Mouse (Mus musculus) erythroblast, adult 5-6 weeks (primary cell): ENCODE results near the gene Olfr1316. TPM values are rescaled to one million over a fixed set of nuclear protein-coding genes. Genes with fewer than 3 reads are reported as not detected.

ENCODE experiments used
- ATAC-seq: replicated peaks from 2 replicates; pipeline ENCODE4 v1.8.0; 2016; ENCODE audit warnings: moderate number of reproducible peaks, mild to moderate bottlenecking, moderate TSS enrichment, inconsistent platforms; ENCODE audit not compliant: poor library complexity, low FRiP score, severe bottlenecking
- total RNA-seq, 2 experiments: library from RNA; stranded (forward) in 1 of 2; stranded (reverse) in 1 of 2; fragments of 150-400 nt in 1 of 2; fragments of 200-764, 138-1000 nt in 1 of 2; gene quantifications; 2 replicates each; pipeline versions ENCODE4 v1.2.3 to v1.2.4; 2015 to 2017; ENCODE audit warnings: low replicate concordance in 2 of 2

Olfr1316 gene
- total RNA-seq (2015; ENCODE audit: low replicate concordance) (not detected in 2 replicates), total RNA-seq (2017; ENCODE audit: low replicate concordance) (not detected in 2 replicates)

DNA sequence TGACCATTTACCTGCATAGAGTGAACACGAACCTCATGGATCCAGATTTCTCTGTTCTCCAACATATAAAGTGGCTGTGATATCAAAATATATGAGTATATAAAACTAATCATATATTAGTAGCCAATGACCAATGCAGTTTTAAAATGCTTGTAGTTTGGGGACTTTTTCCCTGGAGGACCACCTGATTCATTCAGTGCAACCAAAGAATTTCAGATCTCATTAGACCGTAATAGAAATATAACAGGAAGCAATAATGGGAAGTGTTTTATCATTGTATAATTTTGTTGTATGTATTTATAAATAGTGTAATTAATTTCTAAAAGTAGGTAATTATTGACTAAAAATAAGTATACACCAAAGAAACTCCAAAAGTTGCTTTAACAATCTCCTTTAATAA, at the start of gene Olfr1316:
Olfr1316 (minus strand) TSS at position 101 of the 400 bp plus-strand sequence.
- ATAC-seq: no peak

DNA sequence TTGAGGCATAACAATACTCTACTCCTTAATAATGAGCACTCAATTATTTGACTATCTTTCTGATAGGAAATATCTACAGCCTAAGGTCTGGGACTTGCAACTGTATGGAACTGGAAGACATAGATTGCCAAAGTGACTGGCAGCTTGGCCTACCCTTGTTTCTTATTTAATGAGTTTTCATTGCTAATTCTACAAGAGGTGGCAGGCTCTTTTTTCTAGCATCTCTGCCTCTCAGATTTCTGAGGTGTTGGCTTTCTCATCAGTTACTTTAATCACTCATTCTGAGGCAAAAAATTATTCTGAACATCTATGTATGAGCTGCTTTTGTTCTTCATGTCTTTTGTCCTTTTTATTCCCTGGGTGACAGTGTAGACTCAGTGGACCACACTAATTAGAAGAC, 19.1 kb upstream of the Olfr1316 start, which contains the start of gene Olfr1318:
Olfr1318 (plus strand) TSS at position 301 of the 400 bp plus-strand sequence.
- no peak for ATAC-seq

DNA sequence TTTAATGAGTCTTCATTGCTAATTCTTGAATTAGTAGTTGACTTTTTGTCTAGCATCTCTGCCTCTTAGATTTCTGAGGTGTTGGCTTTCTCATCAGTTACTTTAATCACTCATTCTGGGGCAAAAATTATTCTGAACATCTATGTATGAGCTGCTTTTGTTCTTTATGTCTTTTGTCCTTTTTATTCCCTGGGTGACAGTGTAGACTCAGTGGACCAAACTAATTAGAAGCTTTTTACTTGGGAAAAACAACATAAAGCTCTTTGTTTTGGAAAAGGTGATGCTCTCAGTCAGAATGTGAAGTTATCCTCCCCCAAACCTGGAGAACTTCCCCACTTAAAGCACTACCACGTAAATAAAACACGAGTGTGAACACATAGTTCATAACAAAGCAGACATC, 5.3 kb upstream of the Olfr1316 start, which contains the start of gene Olfr1317:
Olfr1317 (plus strand) TSS at position 301 of the 400 bp plus-strand sequence.
- ATAC-seq: no peak

DNA sequence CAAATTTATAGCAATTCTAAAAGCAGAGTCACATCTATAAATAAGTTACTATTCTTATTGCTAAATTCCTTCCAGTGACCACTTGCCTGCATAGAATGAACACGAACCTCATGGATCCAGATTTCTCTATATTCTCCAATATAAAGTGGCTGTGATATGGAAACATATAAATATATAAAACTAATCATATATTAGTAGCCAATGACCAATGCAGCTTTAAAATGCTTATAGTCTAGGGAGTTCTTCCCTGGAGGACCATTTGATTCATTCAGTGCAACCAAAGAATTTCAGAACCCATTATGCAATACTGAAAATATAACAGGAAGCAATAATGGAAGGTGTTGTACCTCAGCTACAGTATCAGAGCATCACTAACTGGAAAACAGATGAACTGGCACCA, 19.4 kb downstream of the Olfr1316 start, which contains the start of gene Olfr1315-ps1:
Olfr1315-ps1 (minus strand) TSS at position 101 of the 400 bp plus-strand sequence.
- no peak for ATAC-seq

DNA sequence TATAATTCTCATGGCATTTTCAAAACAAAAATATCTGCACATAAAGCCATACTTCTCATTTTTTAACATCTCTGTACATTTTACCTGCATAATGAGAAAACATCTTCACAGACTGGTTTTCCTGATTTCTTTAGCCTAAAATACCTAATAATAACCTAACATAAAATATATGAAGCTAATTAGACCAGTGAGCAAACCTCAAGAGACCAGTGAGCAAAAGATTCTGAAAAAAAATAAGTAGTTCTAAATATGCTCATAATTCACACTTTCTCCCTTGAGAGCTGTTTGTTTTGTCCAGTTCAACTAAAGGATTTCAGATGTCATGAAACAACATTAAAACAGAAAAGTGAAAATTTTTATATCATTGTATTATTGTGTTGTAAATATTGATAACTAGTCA, 38.1 kb downstream of the Olfr1316 start, which contains the start of gene Olfr1314:
Olfr1314 (minus strand) TSS at position 101 of the 400 bp plus-strand sequence.
- no peak for ATAC-seq

DNA sequence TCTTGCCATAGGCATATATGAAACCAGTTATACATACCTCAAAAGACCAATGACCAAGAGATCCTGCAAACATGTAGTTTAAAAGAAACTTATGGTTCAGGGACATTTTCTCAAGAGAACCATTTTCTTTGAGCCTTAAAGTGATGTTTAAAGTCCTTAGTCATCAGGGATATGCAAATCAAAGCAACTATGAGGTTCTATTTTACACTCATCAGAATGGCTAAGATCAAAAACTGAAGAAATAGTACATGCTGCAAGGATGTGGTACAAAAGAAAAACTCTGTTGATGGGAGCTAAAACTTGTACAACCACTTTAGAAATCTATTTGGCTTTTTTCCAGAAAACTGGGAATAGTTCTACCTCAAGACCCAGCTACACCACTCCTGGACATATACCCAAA, 57.0 kb downstream of the Olfr1316 start, which contains the start of gene Olfr1313:
Olfr1313 (minus strand) TSS at position 101 of the 400 bp plus-strand sequence.
- ATAC-seq: no peak

Other genes with a start within 250 kb of the Olfr1316 start
- gene Olfr1306, start 218.7 kb downstream of the Olfr1316 start, total RNA-seq (2015; ENCODE audit: low replicate concordance): not detected in 2 replicates
- gene Olfr1306, start 218.7 kb downstream of the Olfr1316 start, total RNA-seq (2017; ENCODE audit: low replicate concordance): not detected in 2 replicates
- gene Olfr1307, start 185.5 kb downstream of the Olfr1316 start, total RNA-seq (2015; ENCODE audit: low replicate concordance): not detected in 2 replicates
- gene Olfr1307, start 185.5 kb downstream of the Olfr1316 start, total RNA-seq (2017; ENCODE audit: low replicate concordance): 0.14 TPM in 1 of 2 replicates, not detected in the other
- not detected in 2 replicates for gene Olfr1308, start 170.0 kb downstream of the Olfr1316 start, total RNA-seq (2015; ENCODE audit: low replicate concordance)
- not detected in 2 replicates for gene Olfr1308, start 170.0 kb downstream of the Olfr1316 start, total RNA-seq (2017; ENCODE audit: low replicate concordance)
- gene Olfr1309, start 144.7 kb downstream of the Olfr1316 start, total RNA-seq (2015; ENCODE audit: low replicate concordance): not detected in 2 replicates
- gene Olfr1309, start 144.7 kb downstream of the Olfr1316 start, total RNA-seq (2017; ENCODE audit: low replicate concordance): not detected in 2 replicates
- gene Olfr1310, start 122.3 kb downstream of the Olfr1316 start, total RNA-seq (2015; ENCODE audit: low replicate concordance): not detected in 2 replicates
- gene Olfr1310, start 122.3 kb downstream of the Olfr1316 start, total RNA-seq (2017; ENCODE audit: low replicate concordance): not detected in 2 replicates
- not detected in 2 replicates for gene Olfr1311, start 110.6 kb downstream of the Olfr1316 start, total RNA-seq (2015; ENCODE audit: low replicate concordance)
- gene Olfr1311, start 110.6 kb downstream of the Olfr1316 start, total RNA-seq (2017; ENCODE audit: low replicate concordance): not detected in 2 replicates
- gene Olfr1312, start 84.7 kb downstream of the Olfr1316 start, total RNA-seq (2015; ENCODE audit: low replicate concordance): not detected in 2 replicates
- gene Olfr1312, start 84.7 kb downstream of the Olfr1316 start, total RNA-seq (2017; ENCODE audit: low replicate concordance): not detected in 2 replicates
- gene Olfr1313, start 57.1 kb downstream of the Olfr1316 start, total RNA-seq (2015; ENCODE audit: low replicate concordance): not detected in 2 replicates
- gene Olfr1313, start 57.1 kb downstream of the Olfr1316 start, total RNA-seq (2017; ENCODE audit: low replicate concordance): not detected in 2 replicates
- not detected in 2 replicates for gene Olfr1314, start 38.2 kb downstream of the Olfr1316 start, total RNA-seq (2015; ENCODE audit: low replicate concordance)
- gene Olfr1314, start 38.2 kb downstream of the Olfr1316 start, total RNA-seq (2017; ENCODE audit: low replicate concordance): not detected in 2 replicates
- gene Olfr1315-ps1, start 19.5 kb downstream of the Olfr1316 start, total RNA-seq (2015; ENCODE audit: low replicate concordance): not detected in 2 replicates
- not detected in 2 replicates for gene Olfr1315-ps1, start 19.5 kb downstream of the Olfr1316 start, total RNA-seq (2017; ENCODE audit: low replicate concordance)
- gene Olfr1317, start 5.4 kb upstream of the Olfr1316 start, total RNA-seq (2015; ENCODE audit: low replicate concordance): not detected in 2 replicates
- not detected in 2 replicates for gene Olfr1317, start 5.4 kb upstream of the Olfr1316 start, total RNA-seq (2017; ENCODE audit: low replicate concordance)
- gene Olfr1318, start 19.2 kb upstream of the Olfr1316 start, total RNA-seq (2015; ENCODE audit: low replicate concordance): not detected in 2 replicates
- not detected in 2 replicates for gene Olfr1318, start 19.2 kb upstream of the Olfr1316 start, total RNA-seq (2017; ENCODE audit: low replicate concordance)
- gene Lpcat4, start 104.5 kb upstream of the Olfr1316 start, total RNA-seq (2015; ENCODE audit: low replicate concordance): 5.4 and 8.6 TPM in 2 replicates
- 2.6 and 5.4 TPM in 2 replicates for gene Lpcat4, start 104.5 kb upstream of the Olfr1316 start, total RNA-seq (2017; ENCODE audit: low replicate concordance)
- not detected in 2 replicates for gene Nutm1, start 124.3 kb upstream of the Olfr1316 start, total RNA-seq (2015; ENCODE audit: low replicate concordance)
- not detected in 2 replicates for gene Nutm1, start 124.3 kb upstream of the Olfr1316 start, total RNA-seq (2017; ENCODE audit: low replicate concordance)
- 23.6 and 25.4 TPM in 2 replicates for gene Nop10, start 126.9 kb upstream of the Olfr1316 start, total RNA-seq (2015; ENCODE audit: low replicate concordance)
- 28.3 and 33.6 TPM in 2 replicates for gene Nop10, start 126.9 kb upstream of the Olfr1316 start, total RNA-seq (2017; ENCODE audit: low replicate concordance)
- 94.7 and 134 TPM in 2 replicates for gene Slc12a6, start 130.8 kb upstream of the Olfr1316 start, total RNA-seq (2015; ENCODE audit: low replicate concordance)
- gene Slc12a6, start 130.8 kb upstream of the Olfr1316 start, total RNA-seq (2017; ENCODE audit: low replicate concordance): 97.9 and 119 TPM in 2 replicates
- gene Gm21985, start 131.3 kb upstream of the Olfr1316 start, total RNA-seq (2015; ENCODE audit: low replicate concordance): not detected in 2 replicates
- gene Gm21985, start 131.3 kb upstream of the Olfr1316 start, total RNA-seq (2017; ENCODE audit: low replicate concordance): 0.60 and 8.5 TPM in 2 replicates
- gene Emc4, start 233.1 kb upstream of the Olfr1316 start, total RNA-seq (2015; ENCODE audit: low replicate concordance): 8.6 and 14.0 TPM in 2 replicates
- gene Emc4, start 233.1 kb upstream of the Olfr1316 start, total RNA-seq (2017; ENCODE audit: low replicate concordance): 6.0 and 16.8 TPM in 2 replicates
- 8.5 and 11.9 TPM in 2 replicates for gene Katnbl1, start 244.2 kb upstream of the Olfr1316 start, total RNA-seq (2015; ENCODE audit: low replicate concordance)
- 2.0 and 8.1 TPM in 2 replicates for gene Katnbl1, start 244.2 kb upstream of the Olfr1316 start, total RNA-seq (2017; ENCODE audit: low replicate concordance)